Mouse (Mus musculus) heart, embryonic 13.5 days (tissue): ENCODE measurements at regions not wholly inside any gene's neighbourhood (a gene's known extent, or its start where the extent isn't known, plus 50 kb on each side); places are given as distances from the start of the nearest gene placed in this dataset.
A peak's percentile ranks its signal among the peaks of the same experiment; 100 is the strongest.

Experiments
- ATAC-seq: fragments of 200-750 bp; cut with Nextera tagmentation; 2 replicates; pipeline ENCODE4 v1.8.0; 2017; ENCODE audit warnings: moderate TSS enrichment; ENCODE audit not compliant: insufficient number of reproducible peaks, low FRiP score, low TSS enrichment; ENCODE audit errors: extremely low read depth
- H3K27ac ChIP-seq: fragments of 300-500 bp; sonication (generic); replicated peaks from 2 replicates; pipeline ENCODE4 v1.5.1; 2015; ENCODE audit warnings: moderate library complexity, mild to moderate bottlenecking, inconsistent platforms
- H3K27me3 ChIP-seq: fragments of 300-500 bp; sonication (generic); replicated peaks from 2 replicates; pipeline ENCODE4 v1.6.1; 2015; ENCODE audit warnings: mild to moderate bottlenecking, inconsistent platforms
- H3K36me3 ChIP-seq: fragments of 300-500 bp; sonication (generic); 2 replicates; pipeline ENCODE4 v1.6.1; 2015; ENCODE audit warnings: mild to moderate bottlenecking, inconsistent platforms
- H3K4me1 ChIP-seq: fragments of 300-500 bp; sonication (generic); 2 replicates; pipeline ENCODE4 v1.6.1; 2015; ENCODE audit warnings: inconsistent platforms
- H3K4me2 ChIP-seq: fragments of 300-500 bp; sonication (generic); 2 replicates; pipeline ENCODE4 v1.6.1; 2015; ENCODE audit warnings: inconsistent platforms, mild to moderate bottlenecking, moderate library complexity
- H3K4me3 ChIP-seq: fragments of 300-500 bp; sonication (generic); 2 replicates; pipeline ENCODE4 v1.5.1; 2015; ENCODE audit warnings: moderate library complexity, mild to moderate bottlenecking, inconsistent platforms
- H3K9ac ChIP-seq: fragments of 300-500 bp; sonication (generic); 2 replicates; pipeline ENCODE4 v1.6.1; 2015; ENCODE audit warnings: inconsistent platforms, mild to moderate bottlenecking, moderate library complexity
- H3K9me3 ChIP-seq: fragments of 300-500 bp; sonication (generic); 2 replicates; pipeline ENCODE4 v1.6.1; 2016; ENCODE audit warnings: inconsistent platforms
- WGBS: fragments of 180-500 bp; shearing (Covaris S2); methylation state at CpG from one replicate; pipeline ENCODE4 v1.1.7; 2015; ENCODE audit warnings: mixed read lengths; 5-methylcytosine and 5-hydroxymethylcytosine counted together

- no peak for ATAC-seq
- H3K9ac ChIP-seq: no peak overlapping the region
- no peaks in the 10 kb centered on the region for H3K9me3 ChIP-seq
- no peak overlapping the region for H3K4me3 ChIP-seq
- 0 out of 2 replicates have a peak, but pooled peaks cover 3% of the 10 kb centered on the region for H3K4me1 ChIP-seq
- H3K27ac ChIP-seq: no peak overlapping the region
- 73% methylated on average over 2 of the region's 2 CpGs for WGBS
- H3K27me3 ChIP-seq: no peaks in the 10 kb centered on the region
- no peaks in the 10 kb centered on the region for H3K36me3 ChIP-seq
- no peak overlapping the region for H3K4me2 ChIP-seq
Observed at GRCm38 (mm10) chr14:105708691-105709090, 187.9 kb downstream of the Spry2 start.

- WGBS: 89% methylated on average over 7 of the region's 7 CpGs
- no peak for ATAC-seq
Observed at GRCm38 (mm10) chr14:105706756-105707155, 189.9 kb downstream of the Spry2 start.

GRCm38 (mm10) chr14:105698616-105699015 lies 198.0 kb downstream of the Spry2 start:
- ATAC-seq: no peak
- Histone ChIP-seq H3K9ac (no peak overlapping the region), H3K4me2 (no peak overlapping the region), H3K4me1 (no peaks in the 10 kb centered on the region), H3K27ac (no peak overlapping the region), H3K27me3 (no peaks in the 10 kb centered on the region), H3K36me3 (no peaks in the 10 kb centered on the region), H3K9me3 (no peaks in the 10 kb centered on the region), H3K4me3 (no peak overlapping the region)
- WGBS: 34% methylated on average over 1 of the region's 1 CpGs

More at GRCm38 (mm10) chr14:105706756-105707155, 189.9 kb downstream of the Spry2 start:
- Histone ChIP-seq H3K36me3 (no peaks in the 10 kb centered on the region), H3K27me3 (no peaks in the 10 kb centered on the region), H3K4me1 (0 out of 2 replicates have a peak, but pooled peaks cover 3% of the 10 kb centered on the region), H3K9me3 (no peaks in the 10 kb centered on the region), H3K27ac (no peak overlapping the region), H3K9ac (no peak overlapping the region), H3K4me2 (no peak overlapping the region), H3K4me3 (no peak overlapping the region)

- Histone ChIP-seq H3K36me3 (no peaks in the 10 kb centered on the region), H3K27ac (no peak overlapping the region), H3K4me1 (no peaks in the 10 kb centered on the region), H3K9me3 (no peaks in the 10 kb centered on the region), H3K9ac (no peak overlapping the region), H3K27me3 (no peaks in the 10 kb centered on the region), H3K4me3 (no peak overlapping the region), H3K4me2 (no peak overlapping the region)
- ATAC-seq: no peak
- WGBS: 81% methylated on average over 1 of the region's 1 CpGs
Observed at GRCm38 (mm10) chr14:105698086-105698485, 198.5 kb downstream of the Spry2 start.

GRCm38 (mm10) chr14:105697398-105697797 lies 199.2 kb downstream of the Spry2 start:
- no peaks in the 10 kb centered on the region for H3K9me3 ChIP-seq
- H3K36me3 ChIP-seq: no peaks in the 10 kb centered on the region
- ATAC-seq: no peak
- no peaks in the 10 kb centered on the region for H3K4me1 ChIP-seq
- H3K4me2 ChIP-seq: no peak overlapping the region
- H3K27me3 ChIP-seq: no peaks in the 10 kb centered on the region
- H3K9ac ChIP-seq: no peak overlapping the region
- no peak overlapping the region for H3K27ac ChIP-seq
- H3K4me3 ChIP-seq: no peak overlapping the region
- WGBS: 84% methylated on average over 13 of the region's 13 CpGs

- ATAC-seq: no peak
- Histone ChIP-seq H3K4me2 (no peak overlapping the region), H3K36me3 (no peaks in the 10 kb centered on the region), H3K9ac (no peak overlapping the region), H3K4me1 (no peaks in the 10 kb centered on the region), H3K27me3 (no peaks in the 10 kb centered on the region), H3K9me3 (no peaks in the 10 kb centered on the region), H3K27ac (no peak overlapping the region), H3K4me3 (no peak overlapping the region)
Observed at GRCm38 (mm10) chr14:105694969-105695368, 201.7 kb downstream of the Spry2 start.

GRCm38 (mm10) chr14:105693713-105694112 lies 202.9 kb downstream of the Spry2 start:
- H3K36me3 ChIP-seq: no peaks in the 10 kb centered on the region
- no peaks in the 10 kb centered on the region for H3K27me3 ChIP-seq
- H3K4me1 ChIP-seq: no peaks in the 10 kb centered on the region
- H3K27ac ChIP-seq: no peak overlapping the region
- H3K4me2 ChIP-seq: no peak overlapping the region
- no peaks in the 10 kb centered on the region for H3K9me3 ChIP-seq
- ATAC-seq: no peak
- no peak overlapping the region for H3K9ac ChIP-seq
- H3K4me3 ChIP-seq: no peak overlapping the region
- WGBS: 75% methylated on average over 4 of the region's 4 CpGs

GRCm38 (mm10) chr14:105684826-105685465 lies 211.7 kb downstream of the Spry2 start:
- Histone ChIP-seq H3K27me3 (no peaks in the 10 kb centered on the region), H3K4me1 (0 out of 2 replicates have a peak, but pooled peaks cover 9% of the 10 kb centered on the region), H3K4me2 (peak overlapping the region; percentile 29), H3K36me3 (no peaks in the 10 kb centered on the region), H3K9me3 (no peaks in the 10 kb centered on the region), H3K27ac (no peak overlapping the region), H3K9ac (no peak overlapping the region), H3K4me3 (no peak overlapping the region)
- no peak for ATAC-seq
- 41% methylated on average over 11 of the region's 11 CpGs for WGBS

- no peak for ATAC-seq
- H3K4me3 ChIP-seq: no peak overlapping the region
- 0 out of 2 replicates have a peak, but pooled peaks cover 9% of the 10 kb centered on the region for H3K4me1 ChIP-seq
- WGBS: 73% methylated on average over 2 of the region's 2 CpGs
- no peaks in the 10 kb centered on the region for H3K9me3 ChIP-seq
- no peak overlapping the region for H3K27ac ChIP-seq
- H3K4me2 ChIP-seq: no peak overlapping the region
- H3K27me3 ChIP-seq: no peaks in the 10 kb centered on the region
- H3K9ac ChIP-seq: no peak overlapping the region
- H3K36me3 ChIP-seq: no peaks in the 10 kb centered on the region
Observed at GRCm38 (mm10) chr14:105684329-105684728, 212.3 kb downstream of the Spry2 start.

- 0 out of 2 replicates have a peak overlapping the region, but pooled peaks have one; percentile 14 for H3K9ac ChIP-seq
- peak overlapping the region; percentile 61 for H3K4me2 ChIP-seq
- H3K27ac ChIP-seq: peak overlapping the region; percentile 48; the same call in 1 of the 2 replicates
- no peak for ATAC-seq
- no peaks in the 10 kb centered on the region for H3K9me3 ChIP-seq
- H3K27me3 ChIP-seq: no peaks in the 10 kb centered on the region
- H3K36me3 ChIP-seq: no peaks in the 10 kb centered on the region
- no peak overlapping the region for H3K4me3 ChIP-seq
- WGBS: 11% methylated on average over 4 of the region's 4 CpGs
- H3K4me1 ChIP-seq: peaks cover 29% of the 10 kb centered on the region
Observed at GRCm38 (mm10) chr14:105676646-105676930, 220.0 kb downstream of the Spry2 start.

- Histone ChIP-seq H3K4me2 (peak overlapping the region; percentile 61), H3K9me3 (no peaks in the 10 kb centered on the region), H3K27me3 (no peaks in the 10 kb centered on the region), H3K4me1 (peaks cover 29% of the 10 kb centered on the region), H3K36me3 (no peaks in the 10 kb centered on the region), H3K4me3 (no peak overlapping the region), H3K9ac (no peak overlapping the region), H3K27ac (peak overlapping the region; percentile 48; the same call in 1 of the 2 replicates)
- ATAC-seq: no peak
- WGBS: 46% methylated on average over 13 of the region's 13 CpGs
Observed at GRCm38 (mm10) chr14:105675801-105676645, 220.6 kb downstream of the Spry2 start.

GRCm38 (mm10) chr14:105675006-105675405 lies 221.6 kb downstream of the Spry2 start:
- Histone ChIP-seq H3K9ac (no peak overlapping the region), H3K4me3 (no peak overlapping the region), H3K27ac (no peak overlapping the region), H3K4me2 (no peak overlapping the region), H3K9me3 (no peaks in the 10 kb centered on the region), H3K27me3 (no peaks in the 10 kb centered on the region), H3K4me1 (peaks cover 29% of the 10 kb centered on the region), H3K36me3 (no peaks in the 10 kb centered on the region)
- no peak for ATAC-seq
